Mouse (Mus musculus) left cerebral cortex, adult 8-10 months (tissue): ENCODE measurements around the gene Tcn2. TPM values are rescaled to one million over a fixed set of nuclear protein-coding genes. Genes with fewer than 3 reads are reported as not detected.
"Not testable (repeated sequence)": the region's sequence is repeated elsewhere in the genome, so short reads cannot be mapped to it uniquely, and the experiment has no call there.

Experiments used
- DNase-seq, 2 experiments: peaks; one replicate each; pipeline ENCODE4 v3.0.0; 2022; ENCODE audit warnings: low spot score in 2 of 2
- total RNA-seq, 4 experiments: library from RNA; stranded (reverse); gene quantifications; 2 replicates each; pipeline ENCODE4 v1.2.4; 2022

Gene Tcn2
- 10 to 100 TPM; 17.0 to 37.4 (median 23.1) TPM for total RNA-seq

DNA sequence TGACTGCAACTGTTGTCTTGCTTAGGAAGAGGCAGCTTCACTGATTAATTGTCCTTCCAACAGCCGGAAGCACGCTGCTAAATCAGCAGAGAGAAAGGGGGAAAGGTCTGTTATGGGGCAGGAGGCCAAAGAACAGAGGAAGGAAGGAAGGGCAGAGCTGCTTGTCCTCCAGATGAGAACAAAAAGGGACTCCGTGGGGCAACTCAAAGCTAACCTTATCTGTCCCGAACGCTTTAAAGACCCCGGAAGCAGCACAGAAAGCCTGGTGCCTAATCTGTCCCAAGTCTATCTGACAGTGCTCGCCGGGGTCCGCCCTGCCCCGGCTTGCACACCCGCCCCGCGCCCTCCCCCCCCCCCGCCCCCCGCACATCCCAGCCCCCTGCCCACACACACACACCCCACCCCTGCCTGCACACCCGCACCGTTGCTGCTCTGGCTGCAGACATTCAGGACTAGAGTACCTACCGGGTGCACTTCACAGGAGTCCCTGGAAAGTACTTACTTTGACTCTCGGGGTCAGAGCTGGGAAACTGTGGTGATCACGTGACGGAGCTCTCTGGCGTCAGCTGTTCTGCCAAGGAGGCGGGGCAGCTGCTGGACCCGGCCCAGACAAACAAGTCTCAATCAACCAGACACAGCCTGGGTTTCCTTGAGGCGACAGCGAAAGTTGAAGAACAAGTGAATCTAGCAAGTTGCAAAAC, at the start of gene Tcn2:
Gene Tcn2, minus strand, starts transcription at position 649 of the 701 bp plus-strand sequence.
- peak; percentile 30 to 58 for DNase-seq

DNA sequence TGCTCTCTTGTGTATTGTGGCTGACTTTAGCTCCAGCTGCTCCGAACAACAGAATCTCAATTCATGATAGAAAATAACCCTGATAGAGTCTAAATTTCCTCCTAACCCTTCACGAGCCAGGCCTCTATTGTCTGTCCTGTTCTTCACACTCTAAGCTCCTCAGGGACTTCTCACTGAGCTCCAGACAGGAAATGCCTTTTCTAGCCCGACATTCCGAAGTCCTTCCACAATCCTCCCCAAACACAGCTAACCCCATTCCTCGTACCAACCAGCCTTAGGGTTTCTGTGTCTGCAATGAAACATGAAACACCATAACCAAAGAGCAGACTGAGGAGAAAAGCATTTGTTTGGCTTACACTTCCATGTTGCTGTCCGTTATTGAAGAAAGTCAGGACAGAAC, 49.6 kb upstream of the Tcn2 start:
- no peak for DNase-seq

DNA sequence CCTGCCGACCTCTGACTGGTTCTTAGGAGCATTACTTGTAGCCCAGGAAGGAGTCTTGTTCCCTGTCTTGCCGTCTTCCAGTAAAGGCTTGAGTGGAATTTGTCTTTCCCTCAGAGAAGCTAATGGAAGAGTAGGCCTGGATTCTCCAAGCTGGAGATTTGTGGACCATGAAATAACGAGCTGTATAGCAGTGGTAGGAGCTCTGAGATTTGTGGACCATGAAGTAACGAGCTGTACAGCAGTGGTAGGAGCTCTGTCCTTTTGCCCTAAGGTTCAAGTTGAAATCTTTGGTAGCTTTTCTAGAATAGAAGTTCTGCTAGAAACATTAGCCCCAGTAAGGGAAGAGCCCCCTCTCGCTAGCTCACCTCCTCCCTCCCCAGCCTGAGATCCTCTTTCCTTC, 46.5 kb upstream of the Tcn2 start:
- DNase-seq: no peak

DNA sequence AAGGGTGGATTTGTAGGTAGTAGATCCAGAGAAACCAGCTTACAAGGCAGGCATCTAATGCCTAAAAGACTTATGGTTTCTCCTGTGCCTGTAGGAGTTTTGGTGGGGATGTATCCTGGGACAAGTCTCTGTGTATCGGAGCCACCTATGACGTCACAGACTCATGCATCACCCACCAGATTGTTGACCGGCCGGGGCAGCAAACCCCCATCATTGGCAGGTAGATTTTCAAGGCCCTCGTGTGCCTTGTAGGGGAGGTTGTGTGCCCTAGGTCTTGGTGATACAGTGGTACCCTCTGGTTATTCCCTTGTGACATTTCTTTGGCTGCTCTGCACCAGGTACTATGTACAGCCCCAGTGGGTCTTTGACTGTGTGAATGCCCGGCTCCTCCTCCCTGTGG, 44.7 kb upstream of the Tcn2 start, which contains the start of gene 4930556J24Rik:
Gene 4930556J24Rik, minus strand, starts transcription at position 101 of the 400 bp plus-strand sequence.
- DNase-seq: no peak

DNA sequence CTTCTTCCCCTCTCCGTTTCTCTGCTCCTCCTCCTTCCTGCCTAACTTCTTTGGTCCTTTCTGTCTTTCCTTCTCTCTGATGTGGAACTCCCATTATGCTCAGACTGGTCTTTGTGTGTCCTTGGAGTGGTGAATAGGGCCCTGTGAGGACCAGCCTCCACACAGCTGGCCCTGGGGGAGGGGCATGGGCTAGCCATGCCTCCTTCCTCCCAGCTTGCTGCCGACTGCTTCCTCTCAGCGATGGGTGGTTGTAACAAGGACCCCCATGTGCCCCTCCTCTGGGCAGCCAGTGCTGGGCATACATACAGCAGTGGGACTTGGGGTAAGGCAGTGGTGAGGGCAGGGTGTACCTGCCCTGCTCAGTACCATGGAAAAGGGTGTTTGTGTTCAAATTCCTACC, 42.4 kb upstream of the Tcn2 start:
- peak in 1 of 2 experiments; percentile 36 for DNase-seq

DNA sequence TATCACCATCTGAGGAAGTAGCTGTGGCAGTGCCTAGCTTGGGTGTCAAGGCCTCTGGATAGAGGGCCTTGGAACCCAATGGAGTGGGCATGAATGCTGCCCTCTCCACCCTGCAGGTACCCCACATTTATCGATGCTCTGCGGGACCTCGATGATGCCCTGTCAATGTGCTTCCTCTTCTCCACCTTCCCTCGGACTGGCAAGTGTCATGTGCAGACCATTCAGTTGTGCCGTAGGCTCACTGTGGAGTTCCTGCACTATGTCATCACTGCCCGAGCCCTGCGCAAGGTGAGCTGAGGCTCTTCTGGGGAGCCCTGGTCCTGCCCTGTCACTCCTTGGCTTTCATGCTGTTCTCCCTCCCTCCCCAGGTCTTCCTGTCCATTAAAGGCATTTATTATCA, 41.1 kb upstream of the Tcn2 start:
- DNase-seq: no peak

DNA sequence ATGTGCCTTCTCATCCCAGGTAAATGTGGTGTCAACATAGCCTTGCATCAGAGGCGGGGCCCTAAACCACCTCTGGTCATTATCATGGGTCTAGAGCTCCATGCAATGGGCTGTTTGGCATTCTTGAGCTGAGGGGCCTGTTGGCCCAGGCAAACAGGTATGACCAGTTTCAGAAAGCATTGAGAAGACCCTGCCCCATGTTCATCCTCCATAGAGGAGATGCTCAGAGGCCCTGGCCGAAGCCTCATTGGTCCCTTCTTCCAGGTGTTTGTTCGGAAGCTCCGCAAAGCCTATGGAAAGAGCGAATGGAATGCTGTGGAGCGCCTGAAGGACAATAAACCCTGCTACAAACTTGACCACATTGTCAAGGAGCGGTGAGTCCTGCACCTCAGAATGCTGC, 38.4 kb upstream of the Tcn2 start:
- DNase-seq: no peak

DNA sequence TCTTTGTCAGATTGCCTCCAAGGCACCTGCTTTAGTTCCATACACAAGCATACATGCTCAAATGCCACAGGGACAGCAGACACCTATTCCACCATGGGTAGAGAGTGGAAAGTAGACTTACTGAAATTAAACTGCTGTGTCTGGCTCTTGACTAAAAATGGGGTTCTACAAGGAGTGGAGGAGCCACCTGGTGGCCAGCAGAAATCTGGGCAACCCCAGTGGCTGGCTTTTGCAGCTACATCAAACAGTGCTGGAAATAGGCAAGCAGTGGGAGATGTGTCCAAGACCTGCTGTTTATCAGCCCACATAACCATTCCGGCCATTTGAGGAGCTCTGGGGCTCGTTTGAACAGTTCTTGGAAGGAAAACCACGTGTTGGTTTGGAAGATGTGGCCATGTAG, 37.9 kb upstream of the Tcn2 start:
- DNase-seq: no peak

DNA sequence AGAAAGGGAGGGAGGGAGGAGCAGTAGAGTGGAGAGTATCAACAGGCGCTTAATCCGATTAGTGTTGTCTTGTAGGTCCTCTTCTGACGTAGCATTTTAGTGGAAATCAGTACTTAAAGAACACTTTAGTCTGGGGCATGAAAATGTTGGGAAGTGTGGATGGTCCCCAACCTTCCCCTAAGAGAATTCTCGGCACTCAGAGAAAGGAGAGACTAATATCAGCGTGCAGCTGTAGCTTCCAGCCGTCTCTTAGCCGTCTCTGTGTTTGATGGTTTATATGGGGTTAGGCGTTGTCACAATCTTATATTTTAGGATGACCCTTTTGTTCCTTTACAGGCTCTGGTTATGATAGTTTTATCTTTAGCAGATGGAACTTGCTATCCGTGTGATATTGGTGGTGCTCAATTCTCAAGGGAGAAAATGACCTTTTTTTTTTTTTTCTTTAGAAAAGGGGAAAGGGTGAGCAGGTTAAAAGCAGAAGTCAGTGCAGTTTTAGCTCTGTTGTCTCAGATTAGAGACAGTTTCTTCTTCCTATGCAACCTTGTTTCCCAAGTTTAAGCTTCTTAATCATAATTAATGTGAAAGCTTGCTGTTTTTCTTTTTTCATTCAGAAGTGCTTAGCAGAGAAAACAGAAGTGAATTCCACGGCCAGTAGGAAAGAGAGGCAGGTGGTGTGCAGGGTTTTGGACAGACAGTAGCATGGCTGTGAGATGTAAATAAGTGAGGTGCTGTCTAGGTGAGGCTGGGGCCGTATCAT, 32.6 kb upstream of the Tcn2 start:
- DNase-seq: no peak

DNA sequence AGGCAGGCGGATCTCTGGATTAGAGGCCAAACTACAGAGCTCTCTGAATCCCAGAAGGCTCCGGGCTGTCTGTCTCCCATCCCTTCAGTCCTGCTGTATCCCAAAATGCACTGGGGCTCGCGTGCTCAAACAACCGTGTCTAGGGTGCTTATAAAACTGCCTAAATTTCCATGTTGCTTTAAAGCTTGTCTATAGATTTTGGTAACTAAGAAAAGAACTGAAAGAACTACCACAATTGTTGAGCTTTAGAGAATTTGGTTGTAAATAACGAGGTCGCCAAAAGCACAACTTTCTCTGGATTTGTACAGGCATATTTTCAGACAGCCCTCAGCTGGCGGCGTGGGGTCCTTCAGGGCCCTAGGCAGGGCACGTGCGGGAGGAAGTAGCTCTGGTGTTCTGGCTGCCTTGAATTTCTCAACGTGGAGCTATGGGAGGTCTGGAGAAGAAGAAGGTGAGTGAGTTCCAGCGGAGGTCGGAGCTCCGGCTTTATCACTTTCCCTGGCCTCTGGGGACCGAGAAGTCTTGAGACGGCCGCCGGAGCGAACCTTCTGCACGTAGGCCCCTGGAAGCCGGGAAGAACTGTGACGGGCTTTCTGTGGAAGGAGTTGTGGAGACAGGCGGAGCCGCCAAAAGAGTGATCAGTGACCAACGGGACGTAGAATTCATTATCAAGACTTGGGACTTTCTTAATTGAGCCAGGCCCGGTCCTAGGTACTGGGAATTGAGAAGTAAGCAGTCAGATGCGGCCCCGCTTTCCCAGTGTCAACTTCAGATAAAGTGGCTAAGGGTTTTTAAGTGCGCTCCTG, 31.9 kb upstream of the Tcn2 start, which contains the start of gene Pes1:
Gene Pes1, plus strand, starts transcription at position 366 of the 806 bp plus-strand sequence.
- peak; percentile 74 to 77 for DNase-seq

DNA sequence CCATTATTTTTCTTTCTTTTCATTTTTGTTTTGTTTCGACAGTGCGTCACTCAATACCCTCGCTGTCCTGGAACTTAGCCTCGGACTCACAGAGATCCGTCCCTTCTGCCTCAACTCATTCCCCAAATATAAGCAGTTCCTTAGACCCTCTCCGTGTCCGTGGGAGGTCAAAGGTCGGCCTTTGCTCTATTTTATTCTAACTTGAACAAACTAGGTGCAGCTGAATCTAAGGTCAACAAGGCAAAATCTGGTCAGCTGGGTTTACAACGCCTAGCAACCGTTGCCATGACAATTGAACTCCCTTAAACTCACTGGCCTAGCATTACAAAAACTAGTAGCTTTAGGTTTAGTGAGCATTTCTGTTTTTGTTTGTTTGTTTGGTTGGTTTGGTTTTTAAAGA, 31.2 kb upstream of the Tcn2 start:
- DNase-seq: no peak

DNA sequence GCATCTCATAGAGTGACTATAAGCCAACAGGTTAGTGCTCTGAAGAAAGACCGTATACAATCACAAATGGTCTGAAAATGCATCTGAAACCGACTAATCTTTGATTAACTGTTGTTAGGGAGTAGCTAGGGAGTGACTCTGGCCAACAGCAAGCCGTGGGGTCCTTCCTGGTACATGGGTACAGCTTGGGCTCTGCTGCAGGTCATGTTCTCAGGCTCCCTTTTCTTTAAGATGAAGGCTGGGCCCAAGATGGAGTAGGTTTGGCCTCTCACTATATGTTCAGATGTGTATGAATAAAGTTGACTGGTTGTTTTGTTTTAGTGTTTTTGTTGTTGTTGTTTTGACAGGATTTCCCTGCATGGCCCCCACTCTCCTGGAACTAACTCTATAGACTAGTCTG, 29.8 kb upstream of the Tcn2 start:
- no peak for DNase-seq

DNA sequence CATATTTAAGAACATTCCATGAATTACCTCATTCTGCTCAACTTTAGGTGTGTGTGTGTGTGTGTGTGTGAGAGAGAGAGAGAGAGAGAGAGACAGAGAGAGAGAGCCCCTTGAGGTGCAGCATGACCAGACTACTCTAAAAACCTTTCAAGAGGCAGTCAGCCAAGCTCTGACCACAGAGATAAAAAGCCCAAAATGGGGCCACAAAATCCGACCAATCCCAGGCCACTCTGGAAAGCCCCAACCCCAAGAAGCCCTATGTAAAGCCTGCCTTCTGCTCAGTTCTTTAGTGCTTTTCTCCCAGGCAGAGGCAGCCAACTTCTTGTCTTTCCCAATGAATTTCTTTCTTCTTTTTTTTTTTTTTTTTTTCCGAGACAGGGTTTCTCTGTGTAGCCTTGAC, 28.9 kb upstream of the Tcn2 start:
- no peak for DNase-seq

DNA sequence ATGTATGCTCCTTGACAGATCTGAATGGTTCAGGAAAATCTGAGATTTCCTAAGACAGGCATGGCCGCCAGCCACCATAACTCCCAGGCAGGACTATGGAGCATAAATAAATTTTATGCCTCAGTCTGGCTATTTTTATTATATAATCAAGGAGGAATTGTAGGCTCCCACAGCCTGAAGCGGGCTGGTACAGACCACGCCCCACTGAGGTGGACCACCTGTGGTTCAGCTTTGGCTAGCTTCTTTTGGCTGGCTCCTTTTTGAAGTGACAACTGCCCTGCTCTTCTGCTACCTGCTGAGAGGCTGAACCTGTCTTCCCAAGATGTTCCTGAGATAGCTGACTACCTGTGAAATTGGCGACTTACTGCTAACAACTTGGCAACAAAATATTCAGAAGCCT, 23.4 kb upstream of the Tcn2 start:
- not testable (repeated sequence) for DNase-seq

DNA sequence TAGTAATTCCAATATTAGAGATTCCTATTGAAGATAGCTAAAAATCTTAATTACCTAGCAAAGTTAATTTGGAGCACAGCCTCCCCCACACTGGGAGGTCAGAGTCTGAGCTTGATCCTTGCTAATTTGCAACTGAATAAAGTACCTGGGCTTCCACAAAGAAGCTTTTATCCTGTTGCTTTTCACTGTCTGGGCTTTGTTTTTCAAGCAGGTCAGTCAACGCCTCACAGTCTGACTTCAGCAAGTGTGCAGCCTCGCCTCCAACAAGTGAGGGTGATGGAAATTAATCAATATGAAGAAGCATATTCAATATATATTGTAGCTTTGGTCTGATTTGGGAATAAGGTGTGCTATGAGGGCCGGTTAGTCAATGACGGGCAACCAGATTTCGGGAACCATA, 22.9 kb upstream of the Tcn2 start:
- DNase-seq: not testable (repeated sequence)

DNA sequence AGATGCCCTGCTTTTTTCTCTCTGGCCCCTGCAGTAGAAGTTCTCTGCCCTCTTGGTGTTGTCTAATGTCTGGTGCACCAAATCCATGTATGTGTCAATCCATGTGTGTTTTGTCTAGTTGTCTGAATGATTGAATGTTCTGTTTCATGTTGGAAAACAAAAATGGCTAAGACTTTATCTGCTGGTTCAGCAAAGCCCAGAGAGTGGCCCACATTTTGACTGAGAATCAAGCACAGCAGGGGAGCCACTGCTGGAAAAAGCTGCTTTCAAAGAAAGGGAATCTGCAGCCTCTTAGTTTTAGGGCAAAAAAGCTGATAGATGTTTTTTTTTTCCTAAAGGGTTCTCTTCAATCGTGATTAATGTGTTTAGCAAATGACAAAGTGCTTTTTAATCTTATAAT, 14.4 kb upstream of the Tcn2 start:
- DNase-seq: no peak

DNA sequence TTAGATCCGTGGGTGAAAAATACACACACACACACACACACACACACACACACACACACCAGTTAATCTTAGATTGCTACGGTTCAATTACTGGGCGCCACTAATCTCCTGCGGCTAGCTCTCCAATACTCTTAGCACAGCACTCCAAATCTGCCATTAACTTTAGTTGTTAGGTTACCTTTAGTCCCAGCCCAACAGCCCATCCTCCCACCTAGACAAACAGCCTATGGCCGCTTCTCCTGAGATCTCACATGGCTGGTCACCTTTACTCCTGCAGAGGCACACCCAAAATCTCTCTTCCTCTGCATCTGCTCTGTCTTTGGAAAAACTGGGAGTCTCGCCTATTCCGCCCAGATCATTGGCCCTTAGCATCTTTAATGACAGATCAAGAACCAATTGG, 9.4 kb upstream of the Tcn2 start:
- DNase-seq: no peak

DNA sequence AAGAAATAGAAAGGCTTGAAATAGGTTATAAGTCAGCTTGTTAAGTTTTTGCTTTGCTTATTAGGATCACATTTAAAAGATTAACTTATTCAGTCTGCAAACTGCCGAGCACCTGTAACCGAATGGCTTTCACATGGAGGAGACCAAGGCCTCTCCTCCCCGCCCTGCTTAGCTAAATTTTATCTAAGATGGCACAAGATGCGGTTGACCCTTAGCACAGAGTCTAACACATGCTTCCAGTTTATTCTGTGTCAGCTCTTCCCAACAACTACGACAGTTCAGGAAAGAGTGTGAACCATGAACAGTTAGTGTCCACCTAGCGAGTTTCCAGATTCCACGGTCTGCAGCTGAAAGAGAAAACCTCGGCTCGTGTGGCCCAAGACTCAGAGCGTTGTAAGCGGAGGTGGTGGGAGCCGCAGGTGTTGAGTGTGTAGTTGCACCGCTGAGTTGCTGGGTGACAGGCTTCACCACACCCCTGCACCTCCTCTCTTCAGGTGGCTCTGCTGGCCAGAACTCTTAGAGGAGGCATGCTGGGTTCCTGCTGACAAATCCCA, 5.4 kb upstream of the Tcn2 start:
- no peak for DNase-seq

DNA sequence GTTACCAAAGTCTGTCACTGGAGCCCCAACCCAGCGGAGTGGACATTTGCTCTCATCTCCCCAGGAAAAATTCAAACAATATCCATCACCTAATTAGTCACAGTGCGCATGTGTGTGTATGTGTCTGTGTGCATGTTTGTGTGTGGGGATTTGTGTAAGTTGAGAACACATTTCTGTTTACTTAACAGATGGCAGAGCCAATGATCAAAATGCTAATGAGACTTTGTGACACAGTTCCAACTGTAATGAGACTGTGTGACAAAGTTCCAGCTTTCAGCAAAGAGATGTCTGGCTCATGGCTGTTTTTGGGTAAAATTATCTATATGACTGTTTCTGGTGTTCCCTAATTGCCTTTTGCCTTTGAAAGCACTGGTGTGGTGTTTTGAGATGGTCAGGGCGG, 4.4 kb upstream of the Tcn2 start:
- DNase-seq: no peak

DNA sequence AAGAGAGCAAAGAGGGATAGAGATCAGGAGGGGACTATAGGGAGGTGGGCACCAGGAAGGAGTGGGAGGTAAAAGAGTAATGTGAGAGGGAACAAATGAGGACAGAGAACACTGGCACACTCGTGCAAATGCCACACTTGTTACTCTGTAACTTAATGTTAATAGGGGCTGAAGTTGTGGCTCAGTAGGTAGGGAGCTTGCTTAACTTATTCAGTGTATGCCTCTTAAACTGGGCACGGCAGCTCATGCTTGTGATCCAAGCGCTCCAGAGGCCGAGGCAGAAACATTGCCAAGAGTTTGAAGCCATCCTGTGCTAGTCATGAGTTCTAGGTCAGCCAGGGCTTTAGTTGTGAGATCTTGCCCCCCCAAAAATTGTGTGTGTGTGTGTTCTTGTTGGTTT, 3.2 kb upstream of the Tcn2 start:
- DNase-seq: no peak

DNA sequence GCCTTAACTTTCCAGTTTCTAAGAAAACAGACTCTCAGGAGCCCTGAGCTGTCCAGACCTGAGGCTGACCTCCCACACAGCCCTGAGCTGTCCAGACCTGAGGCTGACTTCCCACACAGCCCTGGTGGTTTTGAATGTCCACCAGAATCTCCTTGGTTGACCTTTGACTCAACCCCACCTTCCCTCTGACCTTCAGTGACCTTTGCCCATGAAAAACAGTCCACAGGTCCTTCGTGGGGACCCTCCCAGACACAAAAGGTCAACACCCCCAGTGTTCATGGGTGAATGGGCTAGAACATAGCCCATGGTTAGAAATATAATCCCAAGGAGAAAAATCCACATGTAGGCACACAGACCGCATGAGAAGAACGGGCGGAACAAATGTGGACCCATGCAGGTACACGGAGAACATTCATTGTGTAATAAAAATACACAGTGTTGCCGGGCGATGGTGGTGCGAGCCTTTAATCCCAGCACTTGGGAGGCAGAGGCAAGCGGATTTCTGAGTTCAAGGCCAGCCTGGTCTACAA, 1.9 kb upstream of the Tcn2 start:
- DNase-seq: no peak

DNA sequence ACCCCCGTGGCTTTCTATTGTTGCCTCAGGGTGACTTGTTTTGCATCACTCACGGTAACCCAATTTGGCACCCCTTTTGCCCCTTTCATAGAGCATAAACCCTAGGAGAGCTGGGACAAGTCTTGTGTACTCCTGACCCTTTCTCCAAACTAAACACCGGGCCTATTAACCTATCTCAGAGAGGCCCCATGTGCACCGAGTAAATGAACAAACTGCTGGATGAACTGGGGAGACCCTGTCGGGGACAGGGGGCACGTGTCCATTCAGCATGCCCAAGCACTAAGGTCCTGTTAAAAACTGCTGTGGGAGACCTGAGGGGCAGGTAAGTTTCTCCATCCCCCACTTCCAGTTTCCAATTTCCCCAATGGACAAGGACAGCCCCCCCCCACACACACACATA, 1.0 kb downstream of the Tcn2 start:
- no peak for DNase-seq
